Mouse (Mus musculus) MEL (cell line): ENCODE data around the gene Adamts9.

ENCODE experiments used
- BHLHE40 ChIP-seq: IDR thresholded peaks from 2 replicates; pipeline ENCODE4 v1.6.1; 2012; ENCODE audit warnings: low read depth, mild to moderate bottlenecking, inconsistent platforms, low read length, improper control_type of control experiment, borderline replicate concordance
- CHD1 ChIP-seq: IDR thresholded peaks from 2 replicates; pipeline ENCODE4 v1.6.1; 2012; ENCODE audit warnings: low read depth, mild to moderate bottlenecking, inconsistent platforms, low read length, improper control_type of control experiment
- CTCF ChIP-seq, 3 experiments: IDR thresholded peaks in 2 of 3; conservative IDR thresholded peaks in 1 of 3; 2 replicates each; pipeline ENCODE4 v1.5.1; 2011 to 2012; ENCODE audit warnings: low read length in 3 of 3, low read depth in 2 of 3, mild to moderate bottlenecking in 2 of 3, improper control_type of control experiment in 1 of 3, inconsistent platforms in 1 of 3, mixed read lengths in 1 of 3, moderate library complexity in 1 of 3; ENCODE audit not compliant: control insufficient read depth in 1 of 3, insufficient read depth in 1 of 3, poor library complexity in 1 of 3, severe bottlenecking in 1 of 3
- HCFC1 ChIP-seq: IDR thresholded peaks from 2 replicates; pipeline ENCODE4 v1.6.1; 2012; ENCODE audit warnings: low read depth, mild to moderate bottlenecking, inconsistent platforms, low read length, improper control_type of control experiment, moderate library complexity
- POLR2A ChIP-seq, 2 experiments: IDR thresholded peaks; 2 replicates each; pipeline ENCODE4 v1.6.1; 2011 to 2012; ENCODE audit warnings: low read length in 2 of 2, mild to moderate bottlenecking in 2 of 2, control low read depth in 1 of 2, improper control_type of control experiment in 1 of 2, low read depth in 1 of 2, moderate library complexity in 1 of 2; ENCODE audit not compliant: control insufficient read depth in 1 of 2, insufficient read depth in 1 of 2, poor library complexity in 1 of 2
- POLR2AphosphoS2 ChIP-seq: IDR thresholded peaks from 2 replicates; pipeline ENCODE4 v1.6.1; 2011; ENCODE audit warnings: low read length, improper control_type of control experiment
- RAD21 ChIP-seq: IDR thresholded peaks from 2 replicates; pipeline ENCODE4 v1.6.1; 2011; ENCODE audit warnings: mild to moderate bottlenecking, low read depth, low read length, improper control_type of control experiment
- TCF12 ChIP-seq: IDR thresholded peaks from 2 replicates; pipeline ENCODE4 v1.6.1; 2014; ENCODE audit warnings: low read depth, mild to moderate bottlenecking, inconsistent platforms, low read length, improper control_type of control experiment, moderate library complexity
- UBTF ChIP-seq: IDR thresholded peaks from 2 replicates; pipeline ENCODE4 v1.6.1; 2012; ENCODE audit warnings: low read depth, mild to moderate bottlenecking, inconsistent platforms, low read length, improper control_type of control experiment, moderate library complexity, borderline replicate concordance; ENCODE audit not compliant: insufficient read depth
- ZKSCAN1 ChIP-seq: IDR thresholded peaks from 2 replicates; pipeline ENCODE4 v1.6.1; 2012; ENCODE audit warnings: low read depth, mild to moderate bottlenecking, inconsistent platforms, low read length, improper control_type of control experiment, moderate library complexity
- ZNF384 ChIP-seq: IDR thresholded peaks from 2 replicates; pipeline ENCODE4 v1.6.1; 2012; ENCODE audit warnings: low read depth, mild to moderate bottlenecking, inconsistent platforms, low read length, improper control_type of control experiment

DNA sequence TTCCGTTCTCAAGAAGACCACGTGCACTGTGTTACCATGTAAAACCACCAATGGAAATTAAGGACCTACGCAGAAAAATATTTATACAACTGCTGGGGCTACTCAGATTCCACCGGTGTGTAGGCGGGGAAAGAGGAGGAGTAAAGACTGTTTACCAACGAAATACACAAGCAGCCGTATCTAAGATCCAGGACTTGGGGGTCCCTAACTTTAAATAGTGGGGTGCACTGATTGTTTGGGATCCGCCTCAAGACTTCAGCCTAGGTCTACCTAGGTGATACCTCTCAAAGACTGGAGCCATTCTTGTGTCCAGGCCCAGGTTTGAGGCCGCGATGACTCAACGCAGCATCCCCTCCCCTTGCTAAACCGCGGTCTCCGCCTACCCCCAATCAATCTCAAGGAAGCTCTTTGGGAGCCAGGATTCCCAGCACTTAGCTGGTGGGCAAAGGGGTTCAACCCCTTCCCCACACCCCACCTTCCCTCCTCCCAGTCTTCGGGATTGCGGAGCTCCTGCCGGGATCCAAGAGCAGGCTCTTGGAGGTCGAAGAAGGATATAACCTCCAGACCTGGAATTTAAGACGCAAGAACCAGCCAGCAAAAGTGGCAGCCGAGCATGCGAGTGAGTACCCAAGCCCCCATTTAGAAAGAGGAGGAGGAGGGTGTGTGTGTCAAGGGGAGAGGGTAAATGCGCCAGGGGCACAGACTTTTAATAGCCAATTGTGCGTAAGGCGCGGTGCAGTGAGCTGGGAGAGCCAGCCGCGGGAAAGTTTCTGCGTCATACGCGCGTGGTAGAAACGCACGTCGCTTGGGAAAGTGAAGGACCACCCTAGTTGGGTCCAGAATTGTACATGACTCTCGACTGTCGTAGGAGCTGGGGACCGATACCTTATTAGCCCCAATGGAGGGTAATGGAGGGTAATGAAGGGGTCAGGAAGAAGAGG lies 2.8 kb downstream of the Adamts9 start:
- TF ChIP-seq HCFC1 = no peak
- TF ChIP-seq POLR2A (IDR thresholded peaks at IDR 0.05; ENCODE audit: control insufficient read depth in 1 of 2, insufficient read depth in 1 of 2, low read depth in 1 of 2, low read length in 2 of 2, poor library complexity in 1 of 2) = no peak
- TF ChIP-seq CHD1 = no peak
- TF ChIP-seq POLR2AphosphoS2 = no peak
- TF ChIP-seq BHLHE40 = no peak
- no peak for TF ChIP-seq RAD21
- TF ChIP-seq CTCF (IDR thresholded peaks at IDR 0.05 in 2 of 3, conservative IDR thresholded peaks at IDR 0.05 in 1 of 3; ENCODE audit: control insufficient read depth in 1 of 3, insufficient read depth in 1 of 3, low read depth in 2 of 3, low read length in 3 of 3, poor library complexity in 1 of 3, severe bottlenecking in 1 of 3) = no peak
- no peak for TF ChIP-seq ZKSCAN1
- no peak for TF ChIP-seq TCF12
- no peak for TF ChIP-seq UBTF
- TF ChIP-seq ZNF384 = no peak
